Mouse (Mus musculus) left cerebral cortex, postnatal 36 days (tissue): ENCODE measurements around the gene Vps25. TPM values are rescaled to one million over a fixed set of nuclear protein-coding genes. Genes with fewer than 3 reads are reported as not detected.

Source experiments
- DNase-seq, 2 experiments: peaks; one replicate each; pipeline ENCODE4 v3.0.0; 2021 to 2022; ENCODE audit warnings: low spot score in 2 of 2, mixed read lengths in 1 of 2
- intact Hi-C: fragments of 180-260 bp; cut with DNase I; formaldehyde crosslinking; loops from one replicate; pipeline ENCODE4 v1.15.1; 2025
- total RNA-seq, 2 experiments: library from RNA; stranded (reverse); gene quantifications; 2 replicates each; pipeline ENCODE4 v1.2.3; 2021

Vps25 gene
- total RNA-seq, 2 experiments from 2014 or later, result 62.0 to 63.0 TPM

- intact Hi-C loops, result no loop called here
- DNase-seq, result no peak
These were observed 16.7 kb upstream of the Vps25 start for GRCm38 (mm10) chr11:101236782-101237181.

- peak in 1 of 2 experiments; percentile 48 for DNase-seq
These were observed 15.3 kb upstream of the Vps25 start for GRCm38 (mm10) chr11:101238071-101238647.

GRCm38 (mm10) chr11:101245071-101245470 lies 8.4 kb upstream of the Vps25 start:
- no peak for DNase-seq
- intact Hi-C loops, result no loop called here

More at GRCm38 (mm10) chr11:101238071-101238647, 15.3 kb upstream of the Vps25 start:
- intact Hi-C loops, result no loop called here

GRCm38 (mm10) chr11:101245855-101246701 lies 7.4 kb upstream of the Vps25 start, which contains the start of gene Ramp2:
Gene Ramp2, plus strand, starts transcription at chr11:101246028.
- peak; percentile 25 to 38 for DNase-seq
- intact Hi-C loops, result no loop called here

GRCm38 (mm10) chr11:101246702-101247012 lies 6.8 kb upstream of the Vps25 start:
- intact Hi-C loops, result no loop called here
- DNase-seq, result no peak

- no peak for DNase-seq
- intact Hi-C loops, result loop anchor here (2.0 kb wide), 1 partner anchor 35 kb away; no protein-coding TSS in a partner anchor
These were observed 5.9 kb upstream of the Vps25 start for GRCm38 (mm10) chr11:101247521-101248030.

GRCm38 (mm10) chr11:101248258-101248994 lies 5.1 kb upstream of the Vps25 start:
- intact Hi-C loops, result loop anchor here (2.0 kb wide), 1 partner anchor 36 kb away; no protein-coding TSS in a partner anchor
- peak; percentile 49 to 58 for DNase-seq

GRCm38 (mm10) chr11:101251031-101251430 lies 2.5 kb upstream of the Vps25 start:
- DNase-seq, result no peak
- intact Hi-C loops, result loop anchor here (5.0 kb wide), 1 partner anchor 51 kb away; the partner anchor contains the start of gene Becn1

- no peak for DNase-seq
- intact Hi-C loops, result loop anchor here (5.0 kb wide), 1 partner anchor 49 kb away; the partner anchor contains the start of gene Becn1
These were observed 566 bp upstream of the Vps25 start for GRCm38 (mm10) chr11:101252941-101253340.

- DNase-seq, result no peak
- intact Hi-C loops, result no loop called here
These were observed 2.6 kb downstream of the Vps25 start for GRCm38 (mm10) chr11:101255826-101256775.

GRCm38 (mm10) chr11:101259261-101259712 lies 5.8 kb downstream of the Vps25 start:
- peak; percentile 78 to 80 for DNase-seq
- intact Hi-C loops, result no loop called here

GRCm38 (mm10) chr11:101259948-101260825 lies 6.7 kb downstream of the Vps25 start, which contains the start of gene Wnk4:
Gene Wnk4, plus strand, starts transcription at chr11:101260567.
- DNase-seq, result no peak
- intact Hi-C loops, result no loop called here

GRCm38 (mm10) chr11:101260826-101261380 lies 7.4 kb downstream of the Vps25 start:
- intact Hi-C loops, result no loop called here
- DNase-seq, result no peak

GRCm38 (mm10) chr11:101262272-101262967 lies 8.9 kb downstream of the Vps25 start:
- no peak for DNase-seq
- intact Hi-C loops, result no loop called here

GRCm38 (mm10) chr11:101263138-101263988 lies 9.9 kb downstream of the Vps25 start:
- DNase-seq, result no peak
- intact Hi-C loops, result no loop called here

GRCm38 (mm10) chr11:101263989-101264280 lies 10.4 kb downstream of the Vps25 start:
- intact Hi-C loops, result no loop called here
- no peak for DNase-seq
